Mouse (Mus musculus) testis, postnatal 14 days (tissue): Measurements from ENCODE around the gene Dzip1.
A peak's percentile ranks its signal among the peaks of the same experiment; 100 is the strongest.

ENCODE experiments used
- DNase-seq: peaks from one replicate; pipeline ENCODE4 v3.0.0; 2021; ENCODE audit warnings: low spot score

Gene Dzip1

DNA sequence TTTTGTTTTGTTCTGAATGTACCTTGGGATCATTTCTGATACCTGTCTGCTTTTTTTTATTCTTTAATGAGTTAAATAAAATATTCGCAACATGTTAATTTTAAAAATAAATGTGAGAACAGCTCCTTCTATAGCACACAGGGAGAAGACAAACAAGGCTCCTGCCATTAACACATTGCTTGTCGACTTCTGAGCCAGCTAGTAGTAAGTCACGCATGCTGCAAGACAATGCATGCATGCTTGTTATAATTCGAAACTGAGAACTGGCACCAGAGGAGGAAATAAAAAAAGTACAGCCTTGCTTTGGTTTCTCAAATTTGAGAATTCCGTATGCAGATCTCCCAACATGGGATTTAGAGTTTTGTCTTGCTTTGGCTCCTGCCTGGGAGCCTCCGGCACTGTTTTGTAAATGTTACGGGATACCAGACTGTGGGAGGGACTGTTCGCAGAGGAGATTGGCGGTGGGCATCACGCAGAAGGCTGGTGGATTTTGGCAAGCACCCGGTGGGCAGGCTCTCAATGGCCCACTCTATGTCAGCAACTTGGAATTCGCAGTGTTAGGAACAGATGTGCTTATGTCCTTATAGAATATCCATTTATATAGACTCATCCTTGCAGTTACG, 57.0 kb downstream of the Dzip1 start:
- DNase-seq, result no peak

DNA sequence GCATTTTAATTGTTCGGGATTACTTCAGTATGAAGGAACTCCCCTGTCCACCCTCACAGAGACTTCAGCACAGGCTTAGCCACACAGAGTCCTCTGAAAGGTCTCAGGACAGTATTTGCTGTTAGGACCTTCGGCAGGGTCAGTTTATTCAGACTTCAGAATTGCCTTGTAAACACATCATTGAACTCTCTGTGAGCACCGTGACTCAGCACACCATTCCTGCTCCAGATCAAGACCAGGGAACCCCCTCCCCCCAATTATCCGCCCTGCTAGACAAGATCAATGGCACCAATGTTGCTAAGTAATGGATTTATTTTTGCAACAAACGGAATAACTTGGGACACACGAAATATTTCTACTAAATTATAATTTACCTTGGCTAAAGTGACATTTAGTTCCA, 57.9 kb downstream of the Dzip1 start:
- no peak for DNase-seq

- no peak for DNase-seq
Observed at GRCm38 (mm10) chr14:118866014-118866811, 59.0 kb downstream of the Dzip1 start.

DNA sequence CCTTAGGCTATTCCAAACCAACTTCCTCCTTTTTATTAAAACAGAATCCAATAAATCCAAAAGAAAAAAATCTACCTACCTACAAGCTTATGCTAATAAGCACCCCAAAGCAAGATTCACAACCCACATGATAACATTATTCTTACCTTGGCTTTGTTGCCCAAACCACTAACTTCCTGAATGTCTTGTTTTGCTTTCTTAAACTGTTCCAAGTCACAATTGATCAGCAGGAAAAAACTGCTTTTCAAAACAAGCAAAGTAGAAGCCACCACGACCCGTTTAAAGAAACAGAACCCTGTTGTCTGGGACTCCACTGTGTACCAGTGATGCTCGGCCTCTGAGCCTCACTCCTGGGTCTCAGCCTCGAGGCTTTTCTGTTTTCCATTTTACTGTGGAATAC, 60.4 kb downstream of the Dzip1 start:
- DNase-seq, result no peak

GRCm38 (mm10) chr14:118862253-118862652, 63.0 kb downstream of the Dzip1 start:
- no peak for DNase-seq

DNA sequence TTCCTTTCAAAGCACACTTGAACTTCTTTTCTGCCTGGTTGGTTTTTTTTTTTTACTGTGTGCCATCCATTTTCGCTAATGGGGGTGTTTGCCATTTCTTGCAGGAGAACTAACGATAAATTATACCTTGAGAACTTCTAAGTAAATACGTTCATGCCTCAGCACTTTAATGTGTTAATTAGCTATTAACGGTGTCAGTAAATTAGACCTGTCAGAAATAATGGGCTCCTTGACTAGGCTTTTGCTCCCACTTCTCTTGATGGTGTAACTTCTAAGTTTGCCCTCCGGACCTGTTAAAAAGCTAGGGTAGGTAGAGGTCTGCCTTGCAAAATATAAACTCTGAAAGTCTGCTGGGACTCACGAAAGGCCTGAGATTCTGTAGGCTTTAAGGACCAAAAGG, 66.9 kb downstream of the Dzip1 start:
- DNase-seq, result no peak

DNA sequence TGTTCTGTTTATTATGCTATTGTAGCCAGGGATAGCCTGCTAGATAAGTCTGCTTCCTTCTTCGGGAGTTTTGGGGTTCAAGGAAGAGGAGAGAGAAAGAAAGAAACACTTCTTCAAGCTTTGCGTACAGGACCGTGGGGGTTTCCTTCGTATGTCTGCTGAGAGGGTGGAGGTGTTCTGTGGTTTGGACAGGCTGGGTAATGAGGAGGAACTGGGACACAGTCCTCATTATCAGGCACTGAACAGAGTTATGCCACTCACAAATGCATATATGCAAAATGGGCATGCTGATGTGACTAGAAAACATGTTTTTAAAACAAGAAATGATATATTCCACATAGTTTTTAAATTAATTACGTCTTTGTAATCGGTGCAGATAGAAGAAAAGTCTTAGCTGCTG, 68.7 kb downstream of the Dzip1 start:
- no peak for DNase-seq

GRCm38 (mm10) chr14:118855141-118855800, 70.0 kb downstream of the Dzip1 start:
- no peak for DNase-seq

DNA sequence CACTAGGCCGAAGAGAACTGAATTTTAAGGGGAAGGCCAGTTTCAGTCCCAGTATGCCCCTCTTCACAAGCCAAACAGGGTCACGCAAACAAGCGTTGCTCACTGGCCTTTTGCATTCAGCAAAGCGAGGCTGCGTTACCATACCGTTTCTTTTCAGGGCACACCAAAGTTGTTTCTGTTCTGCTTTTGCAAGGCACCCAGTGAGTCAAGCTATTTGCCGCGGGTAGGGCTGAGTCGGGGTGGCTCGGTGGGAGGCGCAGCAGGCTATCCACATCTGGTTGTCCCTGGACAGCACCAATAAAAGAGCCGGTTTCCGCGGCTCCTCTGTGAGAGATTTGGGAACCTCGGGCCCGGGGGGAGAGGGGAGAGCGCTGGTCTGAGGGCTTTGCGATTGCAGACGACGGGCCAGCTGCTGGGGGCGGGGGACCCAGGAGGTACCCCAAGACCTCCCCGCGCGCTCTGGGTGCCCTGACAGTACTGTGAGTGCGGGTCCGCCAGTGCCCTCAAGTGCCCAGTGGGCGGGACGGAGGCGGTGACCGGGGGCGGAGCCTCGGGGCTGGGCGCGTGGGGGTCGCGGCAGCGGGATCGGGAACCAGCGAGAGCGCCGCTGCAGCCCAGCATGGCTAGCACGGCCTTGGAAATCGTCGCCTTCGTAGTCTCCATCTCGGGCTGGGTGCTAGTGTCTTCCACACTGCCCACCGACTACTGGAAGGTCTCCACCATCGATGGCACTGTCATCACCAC, 70.7 kb downstream of the Dzip1 start:
- DNase-seq, result peak; percentile 12

DNA sequence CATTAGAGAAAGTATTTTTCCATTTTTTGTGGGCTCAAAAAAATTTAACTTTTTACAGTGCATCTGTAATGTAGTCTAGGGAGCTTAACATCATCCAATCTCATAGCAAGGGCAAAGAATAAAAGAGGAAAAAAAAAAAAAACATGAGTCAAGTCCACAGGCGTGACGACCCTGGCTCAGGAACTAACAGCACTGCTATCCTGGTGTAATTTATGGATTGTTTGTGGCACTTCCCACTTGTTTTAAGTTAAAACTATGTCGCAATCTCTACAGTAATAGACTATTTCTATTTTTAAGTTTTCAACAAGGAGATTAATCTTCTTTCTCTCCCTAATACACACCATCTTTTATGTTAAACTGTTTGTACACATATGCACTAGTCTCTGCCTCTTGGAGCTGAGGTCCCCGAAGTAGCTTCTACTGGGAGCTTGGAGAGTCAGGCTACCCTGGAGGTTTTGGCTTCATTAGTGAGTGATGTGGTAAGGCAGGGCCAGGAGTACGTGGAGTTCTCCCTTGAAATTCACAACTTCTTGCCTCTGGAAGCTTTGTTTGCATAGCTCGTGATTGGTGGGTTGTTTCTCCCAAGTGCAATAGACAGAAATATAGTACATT, 73.7 kb downstream of the Dzip1 start:
- no peak for DNase-seq

DNA sequence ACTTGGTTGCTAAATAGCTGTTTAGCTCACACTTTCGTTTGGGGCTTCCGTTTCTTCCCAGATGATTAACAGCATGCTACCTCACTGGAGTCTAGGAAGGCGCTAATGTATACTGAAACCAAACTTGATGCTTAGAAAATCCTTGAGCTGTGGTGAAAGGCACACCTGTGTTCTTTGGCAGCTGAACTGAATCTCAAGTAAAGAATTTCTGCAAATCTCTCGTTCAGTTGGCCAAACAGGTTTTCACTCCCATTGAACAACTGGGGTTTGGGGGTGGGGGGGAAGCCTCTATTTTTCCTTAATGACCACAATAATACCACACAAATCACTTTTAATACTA, 74.6 kb downstream of the Dzip1 start:
- no peak for DNase-seq

DNA sequence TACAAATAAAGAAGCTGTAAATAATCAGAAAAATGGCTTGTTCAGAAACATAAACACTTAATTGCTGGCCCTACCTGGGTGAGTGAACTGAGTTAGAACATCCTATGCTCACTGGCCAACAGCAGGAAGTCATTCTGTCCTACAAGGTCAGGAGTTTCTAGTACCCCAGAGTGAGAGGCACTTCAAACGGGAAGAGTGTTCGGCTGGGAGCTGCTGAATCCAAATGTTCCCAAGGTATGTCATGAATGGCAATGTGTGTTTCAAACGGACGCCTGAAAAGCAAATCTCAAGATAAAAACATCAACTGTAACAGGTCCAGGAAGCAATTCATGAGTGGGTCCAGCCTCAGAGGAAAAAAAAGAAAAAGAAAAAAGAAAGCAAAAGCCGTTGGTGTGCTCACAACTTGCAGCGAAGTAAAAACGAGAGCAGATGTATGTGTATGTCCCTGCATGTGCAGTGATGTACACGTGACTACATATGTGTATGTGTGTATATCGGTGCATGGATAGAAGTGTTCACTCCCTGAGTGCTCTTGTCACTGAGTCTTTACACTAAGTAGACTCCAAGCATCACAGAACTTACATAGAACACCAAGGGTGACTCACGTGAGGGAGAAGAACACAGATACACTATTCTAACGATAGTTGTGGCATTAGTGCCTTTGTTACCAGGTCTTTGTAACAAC, 75.1 kb downstream of the Dzip1 start:
- DNase-seq, result no peak

DNA sequence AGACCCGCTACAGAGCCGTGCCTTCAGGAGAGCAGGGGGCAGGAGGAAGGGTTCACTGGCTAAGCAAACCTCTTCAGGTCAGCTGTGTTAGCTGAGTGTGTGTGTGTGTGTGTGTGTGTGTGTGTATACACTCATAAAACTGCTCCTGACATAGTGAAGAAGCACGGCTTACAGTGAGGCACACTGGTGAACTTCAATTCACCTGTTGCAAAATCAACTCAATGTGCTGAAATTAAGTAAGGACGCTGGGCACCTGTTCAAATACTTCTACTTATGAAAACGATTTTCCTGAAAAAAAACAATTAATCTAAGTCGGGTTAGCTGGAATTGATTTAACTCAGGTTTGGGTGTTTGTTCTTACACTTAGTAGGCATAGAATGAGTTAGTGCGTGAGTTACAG, 77.1 kb downstream of the Dzip1 start:
- DNase-seq, result no peak

GRCm38 (mm10) chr14:118846834-118847233, 78.4 kb downstream of the Dzip1 start:
- DNase-seq, result no peak

- no peak for DNase-seq
Observed at GRCm38 (mm10) chr14:118842353-118842752, 82.9 kb downstream of the Dzip1 start.

- no peak for DNase-seq
Observed at GRCm38 (mm10) chr14:118840027-118840426, 85.2 kb downstream of the Dzip1 start.

DNA sequence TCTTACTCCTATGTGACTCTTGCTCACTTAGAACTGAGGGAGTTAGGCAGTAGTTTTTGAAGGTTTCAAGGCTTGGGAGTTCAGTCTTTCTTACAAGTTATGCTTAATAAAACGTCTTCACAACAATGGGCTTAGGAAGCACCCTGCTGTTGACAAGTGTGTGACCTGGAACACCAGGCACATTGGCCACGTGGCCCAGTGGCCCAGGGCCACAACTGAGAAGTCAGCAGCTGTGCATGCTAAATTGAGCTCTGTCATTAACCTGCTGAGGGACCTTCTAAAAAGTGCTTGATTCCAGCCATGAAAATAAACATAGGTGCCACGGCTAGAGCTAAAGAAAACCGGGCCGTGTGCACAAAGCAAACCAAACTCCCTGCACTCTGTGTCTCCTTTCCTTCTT, 85.8 kb downstream of the Dzip1 start:
- DNase-seq, result no peak

DNA sequence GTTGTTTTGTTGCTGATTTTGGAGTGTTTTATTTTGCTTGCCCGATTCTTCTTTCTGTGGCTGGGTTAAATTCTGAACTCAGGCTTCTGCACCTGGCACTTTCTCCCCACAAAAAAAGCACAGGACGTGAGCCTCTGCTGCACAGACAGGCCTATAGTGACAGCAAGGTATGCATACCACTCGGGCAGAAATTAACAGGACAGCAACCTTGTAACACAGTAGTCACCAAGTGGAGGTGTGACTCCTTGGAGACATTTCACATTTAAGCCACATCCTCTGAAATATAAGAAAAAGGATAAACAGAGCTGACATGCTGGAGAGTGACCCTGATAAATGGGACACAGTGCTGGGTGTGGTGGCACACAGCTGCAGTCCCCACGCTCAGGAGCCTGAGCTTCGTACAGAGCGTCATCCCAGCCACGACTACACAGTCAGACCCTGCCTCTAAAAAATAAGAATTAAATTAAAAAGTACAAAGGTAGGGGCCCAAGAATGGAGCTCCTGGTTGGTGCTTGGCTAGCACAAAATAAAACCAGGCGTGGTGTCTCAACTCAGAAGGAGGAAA, 86.6 kb downstream of the Dzip1 start:
- no peak for DNase-seq

GRCm38 (mm10) chr14:118836754-118837153, 88.5 kb downstream of the Dzip1 start:
- no peak for DNase-seq

GRCm38 (mm10) chr14:118836145-118836544, 89.1 kb downstream of the Dzip1 start:
- DNase-seq, result no peak

DNA sequence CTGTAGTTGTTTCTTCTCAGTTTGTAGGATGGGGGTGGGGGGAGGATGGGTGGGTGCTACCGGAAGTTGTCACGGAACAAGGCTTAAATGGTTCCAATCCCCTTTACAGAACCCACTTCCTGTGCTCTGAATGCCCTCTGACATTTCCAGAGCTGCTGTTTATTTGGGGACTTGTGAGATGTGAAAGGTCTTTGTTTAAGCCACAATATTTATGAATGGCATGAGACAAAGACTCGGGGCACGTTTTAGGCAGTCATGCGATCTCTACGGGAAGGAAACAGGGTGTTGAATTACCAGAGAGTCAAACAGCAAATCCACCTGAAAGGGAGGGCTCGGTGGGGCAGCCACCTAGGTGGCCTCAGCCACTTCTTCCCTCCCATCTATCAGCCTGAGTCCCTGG, 90.9 kb downstream of the Dzip1 start:
- DNase-seq, result no peak
